Mouse (Mus musculus) liver, embryonic 14.5 days (tissue): ENCODE measurements around the gene Dido1. TPM values are rescaled to one million over a fixed set of nuclear protein-coding genes. Genes with fewer than 3 reads are reported as not detected.

Experiments used
- ATAC-seq: fragments of 200-750 bp; cut with Nextera tagmentation; 2 replicates; pipeline ENCODE4 v1.8.0; 2017; ENCODE audit warnings: moderate number of reproducible peaks, mild to moderate bottlenecking, moderate library complexity; ENCODE audit not compliant: insufficient read depth
- DNase-seq, 3 experiments: peaks; one replicate each; pipeline ENCODE4 v3.0.0-alpha.2; 2012 to 2013; ENCODE audit warnings: low read depth in 3 of 3, low spot score in 3 of 3
- H3K27ac ChIP-seq: fragments of 300-500 bp; sonication (generic); 2 replicates; pipeline ENCODE4 v1.5.1; 2014; ENCODE audit warnings: moderate library complexity, mild to moderate bottlenecking, control low read depth, inconsistent platforms
- H3K27me3 ChIP-seq: fragments of 300-500 bp; sonication (generic); 2 replicates; pipeline ENCODE4 v1.6.1; 2014; ENCODE audit warnings: mild to moderate bottlenecking, low read length, moderate library complexity; ENCODE audit not compliant: control insufficient read depth, insufficient read depth
- H3K36me3 ChIP-seq: fragments of 300-500 bp; sonication (generic); replicated peaks from 2 replicates; pipeline ENCODE4 v1.6.1; 2014; ENCODE audit warnings: low read depth; ENCODE audit not compliant: control insufficient read depth, insufficient read depth
- H3K4me1 ChIP-seq, 2 experiments: fragments of 200-500 bp in 1 of 2; fragments of 300-500 bp in 1 of 2; sonication (generic) in 1 of 2; replicated peaks; 2 replicates each; pipeline ENCODE4 v1.6.1; 2012 to 2014; ENCODE audit warnings: antibody characterized with exemption in 1 of 2, inconsistent platforms in 1 of 2, low read length in 1 of 2; ENCODE audit not compliant: control insufficient read depth in 2 of 2, insufficient read depth in 2 of 2
- H3K4me2 ChIP-seq: fragments of 300-500 bp; sonication (generic); 2 replicates; pipeline ENCODE4 v1.6.1; 2014; ENCODE audit warnings: low read depth, mild to moderate bottlenecking, control low read depth, moderate library complexity
- H3K4me3 ChIP-seq, 2 experiments: fragments of 200-500 bp in 1 of 2; fragments of 300-500 bp in 1 of 2; sonication (generic) in 1 of 2; 2 replicates each; pipeline ENCODE4 v1.5.1; 2012 to 2014; ENCODE audit warnings: low read depth in 2 of 2, low read length in 2 of 2, mild to moderate bottlenecking in 2 of 2, control low read depth in 1 of 2, inconsistent platforms in 1 of 2, moderate library complexity in 1 of 2; ENCODE audit not compliant: insufficient read depth in 1 of 2
- H3K9ac ChIP-seq: fragments of 300-500 bp; sonication (generic); replicated peaks from 2 replicates; pipeline ENCODE4 v1.6.1; 2014; ENCODE audit warnings: mild to moderate bottlenecking, control low read depth, moderate library complexity
- H3K9me3 ChIP-seq: fragments of 300-500 bp; sonication (generic); 2 replicates; pipeline ENCODE4 v1.6.1; 2016; ENCODE audit warnings: low read length, mixed read lengths; ENCODE audit not compliant: control insufficient read depth
- CTCF ChIP-seq: IDR thresholded peaks from 2 replicates; pipeline ENCODE4 v1.5.1; 2016; ENCODE audit warnings: antibody characterized with exemption, low read depth, control low read depth
- EP300 ChIP-seq: IDR thresholded peaks from 2 replicates; pipeline ENCODE4 v1.6.1; 2016; ENCODE audit warnings: antibody characterized with exemption, low read depth
- WGBS: fragments of 180-500 bp; shearing (Covaris S2); extraction: QIAGEN DNeasy Blood & Tissue Kit; methylation state at CpG from one replicate; pipeline ENCODE4 v1.1.7; 2014; ENCODE audit not compliant: insufficient replicate concordance; 5-methylcytosine and 5-hydroxymethylcytosine counted together
- polyA plus RNA-seq, 2 experiments: library from polyadenylated mRNA; depleted of rRNA in 1 of 2; stranded (reverse) in 1 of 2; unstranded in 1 of 2; fragments of >200 nt; fragmentation: Nextera tagmentation in 1 of 2; extraction: Ambion mirVana in 1 of 2; gene quantifications; 2 replicates each; pipeline versions ENCODE4 v1.2.1 to v1.2.3; 2012 to 2014

Gene Dido1
- polyA plus RNA-seq, 2 experiments, result 10.4 to 12.2 TPM

GRCm38 (mm10) chr2:180701767-180702621, 7.8 kb downstream of the Dido1 start:
- TF ChIP-seq EP300 (peak; percentile 30; the same call in 1 of the 2 replicates), CTCF (peak; percentile 26)
- Histone ChIP-seq H3K9me3 (no peaks in the 10 kb centered on the region), H3K27me3 (no peaks in the 10 kb centered on the region), H3K4me2 (peak overlapping the region; percentile 99), H3K27ac (peak overlapping the region; percentile 85), H3K4me1 (peaks cover 41 to 56% of the 10 kb centered on the region in 2 experiments), H3K9ac (peak overlapping the region; percentile 89), H3K4me3 (peak overlapping the region; percentile 90 to 91), H3K36me3 (peaks cover 2% of the 10 kb centered on the region)
- DNase-seq (peak; percentile 75 to 83 (median 79)), ATAC-seq (peak; percentile 91)
- WGBS, result under 1% methylated on average over 66 of the region's 66 CpGs

- TF ChIP-seq CTCF (no peak), EP300 (no peak)
- H3K9me3 ChIP-seq, result no peaks in the 10 kb centered on the region
- H3K4me1 ChIP-seq, result peaks cover 41 to 56% of the 10 kb centered on the region in 2 experiments
- no peaks in the 10 kb centered on the region; the same call in none of the 2 replicates for H3K36me3 ChIP-seq
- peak overlapping the region; percentile 90 to 91 for H3K4me3 ChIP-seq
- H3K27ac ChIP-seq, result peak overlapping the region; percentile 85
- peak overlapping the region; percentile 89 for H3K9ac ChIP-seq
- DNase-seq (no peak), ATAC-seq (peak; percentile 51)
- WGBS, result 2% methylated on average over 26 of the region's 26 CpGs
- H3K27me3 ChIP-seq, result no peaks in the 10 kb centered on the region
- H3K4me2 ChIP-seq, result peak overlapping the region; percentile 99
Measured at GRCm38 (mm10) chr2:180701053-180701766, 8.6 kb downstream of the Dido1 start.

- peak overlapping the region; percentile 99 for H3K4me2 ChIP-seq
- peak overlapping the region; percentile 85 for H3K27ac ChIP-seq
- 40% methylated on average over 5 of the region's 5 CpGs for WGBS
- ATAC-seq (no peak), DNase-seq (no peak)
- peaks cover 41 to 55% of the 10 kb centered on the region in 2 experiments for H3K4me1 ChIP-seq
- TF ChIP-seq EP300, result no peak
- no peak for TF ChIP-seq CTCF
- H3K4me3 ChIP-seq, result peak overlapping the region; percentile 90 to 91
- H3K36me3 ChIP-seq, result no peaks in the 10 kb centered on the region; the same call in none of the 2 replicates
- H3K9ac ChIP-seq, result peak overlapping the region; percentile 89
- H3K9me3 ChIP-seq, result no peaks in the 10 kb centered on the region
- H3K27me3 ChIP-seq, result no peaks in the 10 kb centered on the region
Measured at GRCm38 (mm10) chr2:180700457-180700856, 9.3 kb downstream of the Dido1 start.

- 43% methylated on average over 2 of the region's 2 CpGs for WGBS
- Histone ChIP-seq H3K9ac (no peak overlapping the region), H3K27me3 (no peaks in the 10 kb centered on the region), H3K36me3 (peaks cover 12% of the 10 kb centered on the region), H3K9me3 (no peaks in the 10 kb centered on the region), H3K4me2 (no peak overlapping the region), H3K27ac (no peak overlapping the region), H3K4me3 (no peak overlapping the region), H3K4me1 (peaks cover 13 to 20% of the 10 kb centered on the region in 2 experiments)
- TF ChIP-seq EP300 (no peak), CTCF (no peak)
- ATAC-seq (no peak), DNase-seq (no peak)
Measured at GRCm38 (mm10) chr2:180695176-180695575, 14.6 kb downstream of the Dido1 start.

GRCm38 (mm10) chr2:180692630-180693029, 17.2 kb downstream of the Dido1 start:
- DNase-seq, result no peak
- WGBS, result 8% methylated on average over 1 of the region's 1 CpGs
- Histone ChIP-seq H3K9ac (0 out of 2 replicates have a peak overlapping the region, but pooled peaks have one; percentile 1), H3K36me3 (peaks cover 37% of the 10 kb centered on the region), H3K9me3 (no peaks in the 10 kb centered on the region), H3K4me3 (no peak overlapping the region), H3K4me1 (peaks cover 5 to 8% of the 10 kb centered on the region in 2 experiments), H3K27me3 (no peaks in the 10 kb centered on the region), H3K27ac (no peak overlapping the region), H3K4me2 (no peak overlapping the region)
- TF ChIP-seq CTCF, result no peak
- no peak for TF ChIP-seq EP300
- ATAC-seq, result no peak
